Mouse (Mus musculus): Measurements from ENCODE around the gene Plcd3. TPM values are rescaled to one million over a fixed set of nuclear protein-coding genes. Genes with fewer than 3 reads are reported as not detected.

Plcd3 gene
- total RNA-seq (2021) = 1 to 10 TPM; 3.8 to 4.0 TPM
- long read RNA-seq, experiment 1, partial matches to known transcripts = 1 of 1 reads
- long read RNA-seq, experiment 1, other reads (novel, unspliced or antisense) = 0 of 1 reads
- long read RNA-seq, experiment 2, partial matches to known transcripts = 0 of 1 reads
- long read RNA-seq, experiment 2, other reads (novel, unspliced or antisense) = 1 of 1 reads

DNA sequence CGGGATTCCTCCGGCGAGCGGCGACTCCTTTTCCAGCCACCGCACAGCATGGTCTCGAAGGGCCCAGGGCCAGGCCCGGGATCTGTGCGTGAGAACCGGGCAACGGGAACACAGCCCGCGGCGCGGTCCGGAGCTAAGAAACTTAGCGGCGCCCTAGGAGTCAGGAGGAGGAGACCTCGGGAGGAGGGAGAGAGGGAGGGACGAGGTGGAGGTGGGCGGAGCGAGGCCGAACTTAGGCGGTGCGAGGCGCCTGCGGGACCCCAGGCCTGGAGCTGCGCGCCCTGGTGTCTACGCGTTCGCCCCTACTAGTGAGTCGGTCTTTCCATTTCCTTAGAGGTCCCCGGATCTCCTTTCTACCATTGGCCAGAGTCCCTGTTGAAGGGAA is at the start of gene Plcd3, which contains the start of gene Acbd4:
Plcd3 (minus strand) TSS at position 178 of the 385 bp plus-strand sequence.
Acbd4 (plus strand) TSS at position 202 of the 385 bp plus-strand sequence.
- DNase-seq = peak; percentile 83 to 84
- intact Hi-C loops (cut with DNase I) = loop anchor here (10.0 kb wide), 1 partner anchor 223 kb away; no protein-coding TSS in a partner anchor

DNA sequence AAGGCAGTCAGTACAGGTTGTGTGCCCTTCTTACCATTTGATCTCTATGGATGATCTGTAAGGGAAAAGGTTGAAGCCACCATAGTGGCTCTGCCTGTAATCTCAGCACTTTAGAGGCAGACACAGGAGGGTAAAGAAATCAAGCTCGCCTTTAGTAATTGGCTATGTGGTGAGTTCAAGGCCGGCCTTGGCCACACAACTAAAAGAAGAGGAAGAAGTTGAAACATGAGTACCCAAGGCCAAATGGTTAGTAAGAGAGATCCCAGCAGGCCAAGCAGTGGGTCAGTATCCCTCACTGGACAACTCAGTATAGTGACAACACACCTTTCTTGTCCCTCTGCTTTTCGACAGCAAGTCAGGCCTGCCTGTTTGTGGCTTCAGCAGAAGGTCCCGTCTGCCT is 48.3 kb upstream of the Plcd3 start:
- intact Hi-C loops (cut with DNase I) = no loop called here
- no peak for DNase-seq

DNA sequence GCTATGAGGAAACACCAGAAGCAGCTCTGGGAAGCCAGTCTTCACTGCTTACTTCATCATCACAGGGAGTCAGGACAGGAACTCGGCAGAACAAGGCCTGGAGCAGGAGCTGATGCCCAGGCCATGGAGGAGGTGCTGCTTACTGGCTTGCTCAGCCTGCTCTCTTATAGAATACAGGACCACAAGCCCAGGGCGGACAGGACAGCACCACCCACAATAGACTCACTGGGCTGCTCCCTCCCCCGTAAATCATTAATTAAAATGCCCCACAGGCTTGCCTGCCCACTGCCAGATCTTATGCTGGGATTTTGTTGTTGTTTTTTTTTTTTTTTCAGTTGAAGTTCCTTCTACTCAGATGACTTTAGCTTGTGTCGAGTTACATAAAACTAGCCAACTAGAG is 46.3 kb upstream of the Plcd3 start:
- intact Hi-C loops (cut with DNase I) = no loop called here
- DNase-seq = no peak

DNA sequence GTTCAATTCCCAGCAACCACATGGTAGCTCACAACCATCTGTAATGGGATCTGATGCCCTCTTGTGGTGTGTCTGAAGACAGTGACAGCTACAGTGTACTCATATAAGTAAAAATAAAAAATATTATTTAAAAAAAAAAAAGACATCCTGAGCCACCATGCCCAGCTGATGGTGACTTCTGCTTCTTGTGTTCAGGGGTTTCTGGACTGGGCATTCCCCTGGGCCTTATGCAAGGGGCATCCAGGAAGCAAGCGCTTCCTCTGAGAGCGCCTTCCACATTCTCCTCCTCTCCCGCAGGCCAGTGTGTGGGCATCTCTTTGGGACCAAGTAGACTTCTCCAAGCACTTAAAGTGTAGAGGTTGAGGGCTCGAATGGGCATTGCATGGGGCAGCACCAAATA is 44.9 kb upstream of the Plcd3 start:
- no peak for DNase-seq

DNA sequence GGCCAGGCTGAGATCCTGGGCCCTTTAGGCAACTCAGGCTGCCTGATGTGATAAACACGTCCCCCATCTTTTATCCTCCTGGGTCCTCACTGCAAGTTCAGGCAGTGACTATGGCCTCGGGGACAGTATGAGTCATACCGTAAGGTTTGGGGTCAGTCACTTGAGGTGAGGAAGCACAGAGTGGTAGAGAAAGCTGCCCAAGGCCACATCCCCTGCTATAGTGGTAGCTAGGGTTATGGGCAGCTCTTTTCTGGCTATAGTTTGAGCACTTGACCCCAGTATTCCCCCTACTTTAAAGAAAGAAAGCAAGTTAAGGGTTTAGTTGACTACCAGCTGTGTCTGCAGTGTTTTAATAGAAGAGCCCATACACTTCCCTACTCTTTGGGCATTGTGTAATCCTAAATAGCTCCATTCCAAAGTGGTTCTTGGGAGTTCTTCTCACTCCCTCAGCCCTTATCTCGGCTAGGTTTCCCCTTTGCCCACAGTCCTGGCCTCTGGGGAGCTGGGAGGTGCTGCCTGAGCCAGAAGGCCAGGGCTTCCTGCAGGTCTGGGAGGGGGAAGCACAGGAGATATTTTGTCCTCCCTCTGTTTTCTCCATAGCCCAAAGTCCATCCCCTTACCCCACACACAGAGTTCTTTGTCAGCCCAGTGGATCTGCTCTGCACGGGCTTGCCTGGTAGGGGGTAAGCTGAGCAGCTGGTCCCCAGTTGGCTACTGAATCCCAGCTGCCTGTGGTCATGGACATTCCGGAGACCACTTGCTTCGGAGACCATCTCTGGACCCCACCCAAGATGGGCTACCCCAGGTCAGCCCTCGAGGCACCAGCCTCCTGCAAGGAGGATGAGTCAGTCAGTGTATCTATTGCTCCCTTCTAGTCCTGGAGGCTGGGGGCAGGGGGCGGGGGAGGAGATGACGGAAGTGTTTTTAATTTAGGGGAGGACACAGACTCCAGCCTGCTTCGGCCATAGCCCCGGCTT is 43.1 kb upstream of the Plcd3 start:
- no peak for DNase-seq
- intact Hi-C loops (cut with DNase I) = no loop called here

More for the DNA sequence above, 44.9 kb upstream of the Plcd3 start:
- intact Hi-C loops (cut with DNase I) = no loop called here

DNA sequence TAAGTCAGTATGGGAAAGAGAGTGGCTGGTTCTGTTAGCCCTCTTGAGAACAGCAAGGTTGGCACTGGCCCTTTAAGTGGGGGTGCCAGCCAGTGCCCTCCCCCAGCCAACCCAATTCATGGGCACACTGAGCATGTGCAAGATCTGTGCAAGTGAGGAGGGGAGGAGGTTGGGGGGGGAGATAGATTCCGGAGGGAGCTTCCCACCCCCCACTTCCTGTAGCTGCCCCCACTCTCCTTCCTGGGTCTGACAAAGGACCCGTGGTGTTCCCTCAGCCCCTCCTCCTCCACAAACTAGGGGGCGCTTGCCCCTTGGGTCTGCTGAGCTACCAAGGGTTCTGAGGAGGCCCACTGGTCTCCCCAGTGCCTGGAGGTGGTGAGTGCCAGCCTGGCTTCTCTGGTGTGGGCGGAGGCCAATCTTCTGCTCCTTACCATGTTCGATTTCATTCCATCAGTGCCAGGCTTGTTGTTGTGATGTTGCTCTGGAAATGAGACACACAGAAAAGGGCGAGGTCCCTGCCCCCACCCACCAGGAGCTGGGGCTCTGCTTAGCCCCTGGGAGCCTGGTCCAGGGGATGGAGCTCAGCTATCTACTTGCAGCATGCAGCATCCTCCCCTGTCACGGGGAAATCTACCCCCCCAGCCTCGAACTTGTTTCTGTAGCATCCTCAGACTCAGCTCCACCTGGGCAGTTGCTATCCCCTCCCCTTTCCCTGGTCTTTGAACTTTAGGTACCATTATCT is 41.2 kb upstream of the Plcd3 start:
- intact Hi-C loops (cut with DNase I) = no loop called here
- DNase-seq = peak in 1 of 2 experiments; percentile 41

DNA sequence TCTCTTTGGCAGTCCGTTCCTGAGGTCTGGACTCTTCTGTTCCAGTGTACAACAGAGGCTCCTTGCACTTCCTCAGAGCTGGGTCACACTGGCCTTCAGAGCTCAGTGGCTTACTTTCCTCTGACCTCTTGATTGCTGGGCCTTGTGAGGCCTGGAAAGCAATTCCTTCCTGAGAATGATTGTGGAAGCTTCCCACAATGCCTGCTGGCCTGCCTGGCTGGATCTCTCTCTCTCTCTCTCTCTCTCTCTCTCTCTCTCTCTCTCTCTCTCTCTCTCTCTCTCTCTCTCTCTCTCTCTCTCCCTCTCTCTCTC is 40.4 kb upstream of the Plcd3 start:
- no peak for DNase-seq
- intact Hi-C loops (cut with DNase I) = no loop called here

DNA sequence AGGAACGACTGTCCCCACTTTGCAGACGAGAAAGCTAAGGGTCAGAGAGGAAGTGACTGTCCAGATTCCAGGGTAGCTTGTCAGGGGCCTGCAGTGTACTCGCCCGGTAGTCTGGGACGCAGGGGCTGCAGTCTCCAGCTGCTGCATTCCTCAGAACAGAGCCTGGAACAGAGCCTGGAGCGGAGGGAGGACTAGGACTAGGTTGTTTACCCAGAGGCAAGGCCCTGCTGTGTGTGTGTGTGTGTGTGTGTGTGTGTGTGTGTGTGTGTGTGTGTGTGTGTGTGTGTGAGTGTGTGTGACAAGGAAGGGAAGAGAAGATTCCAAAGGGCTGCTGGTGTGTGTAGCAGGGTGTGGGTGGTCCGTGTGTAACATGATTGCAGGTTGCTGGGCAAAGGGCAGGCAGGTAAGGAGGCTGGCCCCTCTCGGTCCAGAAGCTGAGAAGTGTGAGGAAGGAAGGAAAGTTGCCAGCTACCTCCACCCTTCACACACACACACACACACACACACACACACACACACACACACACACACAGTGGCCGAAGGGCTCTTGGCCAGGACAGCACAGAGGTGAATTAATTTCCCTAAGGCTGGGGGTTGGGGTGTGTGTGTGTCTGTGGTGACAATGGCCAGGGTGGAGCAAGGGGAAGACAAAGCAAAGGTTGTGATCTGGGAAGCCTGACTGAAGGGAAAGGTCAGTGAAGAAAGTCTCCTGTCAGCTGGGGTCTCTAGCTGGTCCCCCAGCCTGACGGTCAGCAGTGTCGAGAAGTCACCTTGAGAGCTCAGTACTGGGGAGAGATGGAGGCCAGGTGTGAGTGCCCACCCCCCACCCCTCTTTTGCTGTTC is 39.9 kb upstream of the Plcd3 start:
- peak; percentile 60 to 68 for DNase-seq
- intact Hi-C loops (cut with DNase I) = no loop called here

DNA sequence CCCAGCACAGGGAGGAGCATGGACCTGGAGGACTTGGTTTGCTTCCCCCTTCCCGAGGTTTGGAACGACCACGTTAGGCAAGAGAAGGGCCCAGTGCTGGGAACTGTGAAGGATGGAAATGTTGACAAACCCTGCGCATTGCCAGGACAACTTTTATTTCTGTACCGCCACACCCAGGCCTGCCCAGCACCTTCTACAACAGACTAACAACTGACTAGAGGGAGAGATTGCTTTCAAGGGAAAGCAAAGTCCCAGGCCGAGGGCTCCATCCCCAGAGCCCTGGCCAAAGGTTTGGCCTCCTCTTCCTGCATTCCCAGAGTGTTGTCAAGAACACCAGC is 39.3 kb upstream of the Plcd3 start:
- intact Hi-C loops (cut with DNase I) = no loop called here
- peak; percentile 27 to 31 for DNase-seq

DNA sequence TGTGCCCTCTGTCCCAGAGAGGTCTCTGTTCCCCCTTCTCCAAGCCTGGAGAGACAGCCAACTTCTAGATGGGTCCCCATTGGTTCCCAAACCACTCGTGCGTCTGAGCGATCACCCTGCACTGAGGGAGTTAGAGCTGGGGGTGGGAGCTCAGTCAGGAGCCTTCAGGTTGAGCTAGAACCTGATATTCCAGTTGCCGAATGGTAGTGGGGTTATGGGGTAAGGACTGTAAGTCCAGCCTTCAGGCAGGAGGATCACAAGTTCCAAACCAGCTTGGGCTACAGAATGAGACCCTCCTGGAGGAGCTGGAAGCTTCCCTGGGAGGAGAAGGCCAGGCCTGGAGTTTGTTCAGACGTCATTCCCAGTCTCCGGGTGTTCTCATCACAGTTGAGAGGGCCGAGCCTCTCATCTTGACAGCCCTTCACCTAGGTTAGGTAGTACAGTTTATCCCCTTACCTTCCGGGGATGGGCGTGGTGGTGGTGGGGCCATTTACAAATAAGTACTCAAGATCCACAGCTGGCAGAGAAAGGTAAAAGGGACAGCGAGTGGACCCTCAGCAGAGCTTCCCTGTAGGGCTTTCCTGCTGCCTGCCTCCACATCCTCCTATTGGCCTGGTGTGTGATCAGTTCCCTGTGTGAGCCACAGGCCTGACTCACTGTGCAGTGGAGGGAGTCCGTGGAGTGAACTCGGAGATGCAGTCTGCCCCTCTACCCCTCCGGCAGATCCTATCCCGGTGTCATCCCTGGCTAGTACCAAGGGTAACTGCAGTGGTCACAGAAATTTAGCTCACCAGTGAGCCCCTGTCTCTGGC is 38.7 kb upstream of the Plcd3 start:
- intact Hi-C loops (cut with DNase I) = no loop called here
- DNase-seq = no peak

DNA sequence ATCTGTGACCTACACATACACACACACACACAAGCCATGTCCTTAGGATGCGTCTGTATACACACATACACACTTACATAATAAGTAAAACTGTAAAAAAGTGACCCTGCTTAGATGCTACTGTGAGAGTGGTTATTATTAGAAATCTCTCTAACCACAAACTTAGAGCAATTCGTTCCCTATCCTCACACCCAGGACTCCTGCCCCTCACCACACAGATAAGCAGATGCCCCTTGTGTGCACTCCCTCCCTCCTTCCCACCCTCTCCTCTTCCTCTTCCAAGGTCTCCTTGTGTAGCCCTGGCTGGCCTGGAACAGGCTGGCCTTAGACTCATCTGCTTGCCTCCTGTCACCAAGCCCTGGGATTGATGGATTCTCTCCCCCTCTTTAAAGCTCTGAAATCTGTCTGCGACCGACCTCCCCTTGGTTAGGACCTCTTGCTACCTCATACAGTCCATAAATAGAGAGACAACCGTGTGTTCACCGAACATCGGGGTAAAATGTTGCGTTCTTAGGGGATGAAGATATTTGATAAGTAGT is 34.6 kb upstream of the Plcd3 start:
- no peak for DNase-seq
- intact Hi-C loops (cut with DNase I) = no loop called here

DNA sequence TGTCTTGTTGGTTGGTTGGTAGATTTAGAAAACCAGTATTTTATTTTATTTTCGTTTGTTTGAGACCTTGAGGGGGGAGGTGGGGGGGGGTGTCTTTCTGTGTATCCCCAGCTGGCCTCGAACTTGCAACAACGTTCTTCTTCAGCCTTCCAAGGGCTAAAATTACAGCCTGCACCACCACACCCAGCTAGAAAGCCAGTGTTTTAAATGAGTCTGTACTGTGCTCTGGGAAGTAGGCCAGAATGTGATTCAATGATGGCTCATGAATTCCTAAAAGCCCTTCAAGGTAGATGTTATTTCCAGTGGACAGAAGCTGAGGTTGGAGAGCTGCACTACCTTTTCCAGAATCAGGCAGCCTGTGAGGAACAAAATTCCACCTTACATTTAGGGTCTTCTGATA is 32.8 kb upstream of the Plcd3 start:
- intact Hi-C loops (cut with DNase I) = loop anchor here (2.0 kb wide), 1 partner anchor 23 kb away; no protein-coding TSS in a partner anchor
- no peak for DNase-seq

DNA sequence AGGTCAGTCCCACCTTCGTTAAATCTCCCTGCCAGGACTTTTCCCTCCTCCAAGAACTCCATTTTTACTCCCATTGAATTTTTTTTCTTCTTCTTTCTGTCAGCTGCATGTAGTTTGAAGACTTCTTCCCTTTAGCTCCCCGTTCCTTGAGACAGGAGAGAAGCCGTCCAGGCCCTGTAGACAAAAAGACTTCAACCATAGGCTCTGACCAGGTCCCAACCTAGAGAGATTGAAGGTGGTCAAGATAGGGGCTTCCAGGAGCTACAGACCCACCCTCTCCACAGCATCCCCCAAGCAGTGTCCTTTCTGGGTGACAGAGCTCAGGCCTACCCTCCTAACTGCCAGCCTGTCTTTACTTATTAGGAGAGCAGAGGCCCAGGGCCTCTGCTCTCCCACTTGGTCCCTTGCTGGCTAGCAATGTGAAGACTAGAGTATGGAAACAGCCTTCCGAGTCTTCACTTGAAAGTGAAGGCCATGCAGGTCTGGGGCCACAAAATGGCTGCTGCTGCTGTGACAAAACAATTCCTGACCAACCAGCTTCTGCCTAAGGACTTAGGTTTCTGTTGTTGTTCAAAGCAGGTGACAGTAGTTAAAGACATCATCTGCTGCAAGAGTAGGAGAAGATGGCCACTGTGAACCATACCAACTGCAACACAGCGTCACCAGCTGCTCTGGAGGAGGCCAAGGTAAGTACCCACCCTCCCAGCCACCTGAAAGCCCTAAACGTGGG is 32.2 kb upstream of the Plcd3 start:
- intact Hi-C loops (cut with DNase I) = loop anchor here (2.0 kb wide), 1 partner anchor 23 kb away; no protein-coding TSS in a partner anchor
- DNase-seq = no peak

DNA sequence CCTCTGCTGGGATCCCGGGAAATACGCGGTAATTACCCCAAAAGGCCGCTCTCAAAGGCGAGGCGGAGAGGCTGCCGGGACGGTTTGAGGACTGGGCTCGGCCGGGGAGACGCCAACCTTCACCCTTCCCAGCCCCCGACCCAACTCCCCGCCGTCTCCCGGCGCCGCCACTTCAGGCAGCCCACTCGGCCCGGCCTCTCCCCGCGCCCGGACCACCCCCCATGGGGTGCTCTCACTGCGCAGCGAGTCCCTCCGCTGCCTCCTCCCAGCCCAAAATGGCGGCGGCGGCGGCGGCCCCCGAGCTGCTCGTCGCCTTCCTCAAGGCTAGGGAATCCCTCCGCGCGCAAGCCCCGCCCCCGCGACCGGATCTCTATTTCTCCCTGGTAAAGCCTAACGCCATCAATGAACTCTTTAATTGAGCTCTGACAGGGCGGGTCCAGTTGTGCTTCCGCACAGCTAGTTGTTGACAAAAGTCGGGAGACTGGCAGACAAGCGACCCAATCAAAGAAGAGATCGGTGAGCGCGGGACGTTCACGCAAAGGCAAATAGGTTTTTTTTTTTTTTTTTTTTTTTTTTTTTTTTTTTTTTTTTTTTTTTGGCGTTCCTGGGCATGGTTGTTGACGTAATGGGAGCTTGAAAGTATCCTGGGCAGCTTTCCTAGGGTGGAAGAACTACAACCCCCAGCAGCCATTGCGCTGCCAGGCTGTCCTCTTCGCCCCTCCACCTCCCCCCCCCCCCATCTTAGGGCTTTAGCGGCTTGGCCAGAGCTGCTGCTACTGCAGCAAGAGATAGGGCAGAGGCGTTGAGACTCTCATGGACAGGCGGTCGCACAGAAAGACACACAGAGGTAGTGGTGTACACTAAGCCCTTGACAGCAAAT is 31.4 kb upstream of the Plcd3 start:
- intact Hi-C loops (cut with DNase I) = loop anchor here (1.0 kb wide), 1 partner anchor 17 kb away; the partner anchor contains the start of gene Hexim1
- peak; percentile 100 for DNase-seq

DNA sequence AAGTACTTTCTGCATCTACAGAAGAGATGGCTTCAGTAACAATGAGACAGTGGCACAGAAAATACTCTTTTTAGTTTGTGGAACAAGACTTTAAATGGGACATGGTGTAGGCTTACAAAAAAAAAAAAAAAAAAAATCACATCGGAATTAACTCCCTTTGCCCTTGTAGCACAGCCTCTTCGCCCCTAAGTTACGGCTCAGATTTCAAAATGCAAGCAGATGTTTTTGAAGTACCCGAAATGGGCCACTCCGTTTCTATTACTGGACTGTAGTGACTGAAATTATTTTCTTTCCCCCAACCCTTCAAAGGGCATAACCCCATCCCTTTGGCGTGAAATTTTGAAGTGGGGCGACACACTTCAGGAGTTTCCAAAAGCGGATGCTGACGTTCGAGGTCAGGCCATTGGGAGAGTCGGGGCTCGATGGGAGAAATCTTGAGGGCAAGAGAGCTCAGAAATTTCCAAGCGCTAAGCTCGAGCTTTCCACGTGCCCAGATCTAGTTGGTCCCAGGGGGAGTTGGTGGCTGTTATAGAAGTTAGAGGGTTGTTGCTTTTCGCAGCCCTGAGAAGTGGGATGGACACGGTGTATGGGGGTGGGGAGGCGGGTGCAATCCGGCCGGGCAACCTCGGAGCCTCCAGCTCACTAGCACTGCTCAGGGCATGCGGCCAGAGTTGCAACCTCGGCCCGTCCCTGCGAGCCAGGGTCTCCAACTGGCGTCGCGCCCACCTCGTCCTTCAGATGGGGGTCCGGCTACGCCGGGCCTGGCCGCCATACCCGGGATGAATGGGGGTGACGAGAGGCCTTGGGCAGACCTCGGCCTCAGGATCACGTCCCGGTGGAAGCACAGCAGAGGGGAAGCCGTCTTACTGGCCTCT is 30.5 kb upstream of the Plcd3 start, which contains the start of gene Hexim2:
Hexim2 (plus strand) TSS at position 729 of the 875 bp plus-strand sequence.
- intact Hi-C loops (cut with DNase I) = loop anchor here (1.0 kb wide), 1 partner anchor 16 kb away; the partner anchor contains the start of gene Hexim1
- DNase-seq = peak in 1 of 2 experiments; percentile 61

DNA sequence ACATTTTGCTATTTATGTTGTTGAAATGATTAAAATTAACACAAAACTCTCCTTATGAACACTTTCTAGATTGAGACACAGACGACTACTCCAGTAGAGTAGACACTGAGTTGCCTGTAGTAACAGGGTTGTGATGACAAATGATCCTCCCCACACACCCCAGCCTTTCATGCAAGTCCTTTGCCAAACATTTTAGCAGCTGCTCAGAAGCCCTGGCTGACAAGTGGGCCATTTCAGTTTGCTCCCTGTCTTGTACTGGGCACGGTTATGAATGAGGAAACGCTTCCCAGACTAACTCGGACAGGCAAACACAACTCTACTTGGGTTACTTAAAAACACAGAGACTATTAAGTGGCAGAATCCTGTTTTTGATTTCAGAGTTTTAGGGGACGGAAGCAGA is 18.9 kb upstream of the Plcd3 start:
- no peak for DNase-seq
- intact Hi-C loops (cut with DNase I) = no loop called here

Data from gastrocnemius, postnatal 36 days (tissue).